Mouse (Mus musculus): ENCODE measurements around the gene Nmb. TPM values are rescaled to one million over a fixed set of nuclear protein-coding genes. Genes with fewer than 3 reads are reported as not detected.

Gene Nmb
- polyA plus RNA-seq, 1 experiment from 2014 or later, result 8.7 TPM

Other genes starting within 250 kb of the Nmb start
- 14.4 and 16.8 TPM in 2 replicates for gene Crtc3, start 216.2 kb downstream of the Nmb start, polyA plus RNA-seq (2014; fragmentation: Nextera tagmentation; extraction: Ambion mirVana)
- gene Iqgap1, start 79.1 kb downstream of the Nmb start, polyA plus RNA-seq (2014; fragmentation: Nextera tagmentation; extraction: Ambion mirVana), result 19.6 and 24.7 TPM in 2 replicates
- gene Zscan2, start 44.2 kb downstream of the Nmb start, polyA plus RNA-seq (2014; fragmentation: Nextera tagmentation; extraction: Ambion mirVana), result 4.1 and 4.4 TPM in 2 replicates
- gene Wdr73, start 3.8 kb downstream of the Nmb start, polyA plus RNA-seq (2014; fragmentation: Nextera tagmentation; extraction: Ambion mirVana), result 31.7 and 32.3 TPM in 2 replicates
- gene Sec11a, start 42.7 kb upstream of the Nmb start, polyA plus RNA-seq (2014; fragmentation: Nextera tagmentation; extraction: Ambion mirVana), result 147 and 156 TPM in 2 replicates
- 10.4 and 12.3 TPM in 2 replicates for gene Zfp592, start 88.6 kb upstream of the Nmb start, polyA plus RNA-seq (2014; fragmentation: Nextera tagmentation; extraction: Ambion mirVana)
- gene Alpk3, start 152.5 kb upstream of the Nmb start, polyA plus RNA-seq (2014; fragmentation: Nextera tagmentation; extraction: Ambion mirVana), result 0.16 and 0.17 TPM in 2 replicates
- gene Slc28a1, start 209.7 kb upstream of the Nmb start, polyA plus RNA-seq (2014; fragmentation: Nextera tagmentation; extraction: Ambion mirVana), result not detected in 2 replicates

Data from hindbrain, embryonic 14.5 days (tissue).